9 mouse cellular contexts compared by ENCODE assay signal in genomic region chr5:66697119-66697518, GRCm38 (mm10). TPM values are rescaled to one million over a fixed set of nuclear protein-coding genes. Genes with fewer than 3 reads are reported as not detected.
DNase-seq lines count a peak whose midpoint lies in the region; ATAC-seq and TF ChIP-seq lines count a peak whose summit lies in the region.
"Had no signal": no experiment of that assay in that cellular context is flagged by ENCODE, and none has a peak within 500 bp of the region (broad histone marks: within the 10 kb centered on the region; RNA-seq: fewer than 3 reads in every experiment).

No protein-coding gene starts in this region.

- H3K4me1 ChIP-seq in E14TG2a.4 (replicated peaks; ENCODE audit: low read depth, low read length): no peaks in the 10 kb centered on the region
- H3K4me1 ChIP-seq in bone marrow, adult 2 months (ENCODE audit: control insufficient read depth, insufficient read depth, low read length): no peaks in the 10 kb centered on the region
- no peaks in the 10 kb centered on the region for H3K4me1 ChIP-seq in embryonic fibroblast, embryonic 13.5 days (ENCODE audit: control insufficient read depth, insufficient read depth, low read length)
- H3K4me1 ChIP-seq in limb, embryonic 11.5 days (ENCODE audit: control insufficient read depth, insufficient read depth, low read length): peaks cover 3% of the 10 kb centered on the region; the same call in 1 of the 2 replicates
- H3K4me1 ChIP-seq: liver, embryonic 15.5 days had no signal

- ATAC-seq in limb, embryonic 11.5 days (ENCODE audit: insufficient number of reproducible peaks, low FRiP score, low TSS enrichment, low read depth): no peak
- ATAC-seq in inflammation-experienced regulatory T-cells, adult 6 months: no peak

- no peak overlapping the region for H3K4me2 ChIP-seq in limb, embryonic 11.5 days (ENCODE audit: low read depth, severe bottlenecking)
- H3K4me2 ChIP-seq: liver, embryonic 15.5 days had no signal

- no peaks in the 10 kb centered on the region for H3K36me3 ChIP-seq in E14TG2a.4 (ENCODE audit: insufficient read depth, low read length)
- no peaks in the 10 kb centered on the region for H3K36me3 ChIP-seq in limb, embryonic 11.5 days (ENCODE audit: control insufficient read depth, insufficient read depth, low read length)
- H3K36me3 ChIP-seq: liver, embryonic 15.5 days had no signal

- H3K9ac ChIP-seq in limb, embryonic 11.5 days (ENCODE audit: low read length): no peak overlapping the region
- H3K9ac ChIP-seq: liver, embryonic 15.5 days had no signal

- peak; percentile 59 for DNase-seq in kidney, adult 9 months
- no peak for DNase-seq in kidney, adult 11 months
- DNase-seq in limb, embryonic 11.5 days (ENCODE audit: low spot score): peak; percentile 70
- peak; percentile 86 for DNase-seq in retina, postnatal 1 day

- TF ChIP-seq CTCF in E14TG2a.4 (conservative IDR thresholded peaks at IDR 0.05; ENCODE audit: low read length): peak; percentile 30
- peak; percentile 35 for TF ChIP-seq CTCF in bone marrow, adult 2 months (IDR thresholded peaks at IDR 0.05; ENCODE audit: control insufficient read depth, insufficient read depth, low read length)
- TF ChIP-seq CTCF in embryonic fibroblast, embryonic 13.5 days (IDR thresholded peaks at IDR 0.05; ENCODE audit: borderline replicate concordance, insufficient read depth, low read length): 0 out of 2 replicates have a peak, but pooled peaks have one; percentile 26

- no peak overlapping the region for H3K4me3 ChIP-seq in E14TG2a.4 (replicated peaks; ENCODE audit: low read length)
- no peak overlapping the region for H3K4me3 ChIP-seq in bone marrow, adult 2 months (replicated peaks; ENCODE audit: control insufficient read depth, low read depth, low read length)
- no peak overlapping the region for H3K4me3 ChIP-seq in embryonic fibroblast, embryonic 13.5 days (ENCODE audit: insufficient read depth, low read length)
- no peak overlapping the region for H3K4me3 ChIP-seq in limb, embryonic 11.5 days (ENCODE audit: low read depth, low read length)
- H3K4me3 ChIP-seq: liver, embryonic 15.5 days had no signal

- TF ChIP-seq POLR2A in bone marrow, adult 2 months (IDR thresholded peaks at IDR 0.05; ENCODE audit: borderline replicate concordance, control insufficient read depth, low read depth, low read length): no peak
- TF ChIP-seq POLR2A in embryonic fibroblast, embryonic 13.5 days (IDR thresholded peaks at IDR 0.05; ENCODE audit: low read depth, low read length): no peak

- H3K27me3 ChIP-seq in E14TG2a.4 (ENCODE audit: insufficient read depth, low read length): no peaks in the 10 kb centered on the region
- H3K27me3 ChIP-seq in limb, embryonic 11.5 days (ENCODE audit: control insufficient read depth, insufficient read depth, low read length): no peaks in the 10 kb centered on the region
- H3K27me3 ChIP-seq: liver, embryonic 15.5 days had no signal

- no peaks in the 10 kb centered on the region for H3K9me3 ChIP-seq in E14TG2a.4 (ENCODE audit: low read length)
- H3K9me3 ChIP-seq in limb, embryonic 11.5 days (ENCODE audit: control insufficient read depth, low read length): no peaks in the 10 kb centered on the region
- H3K9me3 ChIP-seq: liver, embryonic 15.5 days had no signal

- H3K27ac ChIP-seq in bone marrow, adult 2 months (ENCODE audit: control insufficient read depth, insufficient read depth, low read depth, low read length, poor library complexity): no peak overlapping the region
- no peak overlapping the region for H3K27ac ChIP-seq in embryonic fibroblast, embryonic 13.5 days (ENCODE audit: insufficient read depth, low read length)
- H3K27ac ChIP-seq in limb, embryonic 11.5 days (replicated peaks; ENCODE audit: low read depth, low read length): no peak overlapping the region
- H3K27ac ChIP-seq: liver, embryonic 15.5 days had no signal

RNA-seq across cellular contexts. Expression of gene Uchl1, which starts 21.2 kb away (rescaled TPM):
- 5.4 and 14.6 TPM in 2 replicates for polyA plus RNA-seq in bone marrow, adult 2 months (2011; ENCODE audit: insufficient read depth, insufficient read length, low replicate concordance, missing spikeins)
- polyA plus RNA-seq in embryonic fibroblast, embryonic 13.5 days (2011; ENCODE audit: insufficient read length, low read depth, missing spikeins): 21.7 and 39.8 TPM in 2 replicates
- polyA plus RNA-seq in limb, embryonic 11.5 days (2014; fragmentation: Nextera tagmentation; extraction: Ambion mirVana): 42.6 and 57.8 TPM in 2 replicates
- polyA plus RNA-seq in inflammation-experienced regulatory T-cells, adult 6 months (2017; shearing (Covaris generic)): under 1 TPM in 1 of 3 experiments, not detected in 2; 0.87 TPM

RNA-seq across cellular contexts. Expression of gene Limch1, which starts 48.5 kb away (rescaled TPM):
- 13.5 and 17.4 TPM in 2 replicates for polyA plus RNA-seq in bone marrow, adult 2 months (2011; ENCODE audit: insufficient read depth, insufficient read length, low replicate concordance, missing spikeins)
- polyA plus RNA-seq in embryonic fibroblast, embryonic 13.5 days (2011; ENCODE audit: insufficient read length, low read depth, missing spikeins): 27.4 and 44.2 TPM in 2 replicates
- polyA plus RNA-seq in limb, embryonic 11.5 days (2014; fragmentation: Nextera tagmentation; extraction: Ambion mirVana): 39.7 and 42.1 TPM in 2 replicates
- under 1 TPM in 1 of 3 experiments, not detected in 2; 0.45 TPM for polyA plus RNA-seq in inflammation-experienced regulatory T-cells, adult 6 months (2017; shearing (Covaris generic))
